Mouse (Mus musculus) E14TG2a.4 (cell line): ENCODE results near the gene Gm47985.

ENCODE experiments used
- H3K27me3 ChIP-seq: 2 replicates; pipeline ENCODE4 v1.6.1; 2014; ENCODE audit warnings: low read length, control low read depth; ENCODE audit not compliant: insufficient read depth
- H3K36me3 ChIP-seq: 2 replicates; pipeline ENCODE4 v1.6.1; 2014; ENCODE audit warnings: low read length, control low read depth; ENCODE audit not compliant: insufficient read depth
- H3K4me1 ChIP-seq: replicated peaks from 2 replicates; pipeline ENCODE4 v1.6.1; 2014; ENCODE audit warnings: low read depth, low read length, control low read depth
- H3K4me3 ChIP-seq: replicated peaks from 2 replicates; pipeline ENCODE4 v1.5.1; 2014; ENCODE audit warnings: mild to moderate bottlenecking, low read length
- H3K9me3 ChIP-seq: 2 replicates; pipeline ENCODE4 v1.6.1; 2014; ENCODE audit warnings: low read length, control low read depth
- CTCF ChIP-seq: conservative IDR thresholded peaks from 2 replicates; pipeline ENCODE4 v1.5.1; 2014; ENCODE audit warnings: low read length
- NANOG ChIP-seq: IDR thresholded peaks from 2 replicates; pipeline ENCODE4 v1.6.1; 2014; ENCODE audit warnings: borderline replicate concordance, low read length, mixed read lengths
- POU5F1 ChIP-seq: IDR thresholded peaks from 2 replicates; pipeline ENCODE4 v1.6.1; 2014; ENCODE audit warnings: low read length, borderline replicate concordance

Gm47985 gene

GRCm38 (mm10) chr1:151156129-151156528 lies 26.2 kb upstream of the Gm47985 start:
- Histone ChIP-seq H3K36me3 (no peaks in the 10 kb centered on the region), H3K4me1 (no peaks in the 10 kb centered on the region), H3K9me3 (no peaks in the 10 kb centered on the region), H3K27me3 (no peaks in the 10 kb centered on the region), H3K4me3 (no peak overlapping the region)
- TF ChIP-seq POU5F1 (no peak), NANOG (no peak), CTCF (no peak)

DNA sequence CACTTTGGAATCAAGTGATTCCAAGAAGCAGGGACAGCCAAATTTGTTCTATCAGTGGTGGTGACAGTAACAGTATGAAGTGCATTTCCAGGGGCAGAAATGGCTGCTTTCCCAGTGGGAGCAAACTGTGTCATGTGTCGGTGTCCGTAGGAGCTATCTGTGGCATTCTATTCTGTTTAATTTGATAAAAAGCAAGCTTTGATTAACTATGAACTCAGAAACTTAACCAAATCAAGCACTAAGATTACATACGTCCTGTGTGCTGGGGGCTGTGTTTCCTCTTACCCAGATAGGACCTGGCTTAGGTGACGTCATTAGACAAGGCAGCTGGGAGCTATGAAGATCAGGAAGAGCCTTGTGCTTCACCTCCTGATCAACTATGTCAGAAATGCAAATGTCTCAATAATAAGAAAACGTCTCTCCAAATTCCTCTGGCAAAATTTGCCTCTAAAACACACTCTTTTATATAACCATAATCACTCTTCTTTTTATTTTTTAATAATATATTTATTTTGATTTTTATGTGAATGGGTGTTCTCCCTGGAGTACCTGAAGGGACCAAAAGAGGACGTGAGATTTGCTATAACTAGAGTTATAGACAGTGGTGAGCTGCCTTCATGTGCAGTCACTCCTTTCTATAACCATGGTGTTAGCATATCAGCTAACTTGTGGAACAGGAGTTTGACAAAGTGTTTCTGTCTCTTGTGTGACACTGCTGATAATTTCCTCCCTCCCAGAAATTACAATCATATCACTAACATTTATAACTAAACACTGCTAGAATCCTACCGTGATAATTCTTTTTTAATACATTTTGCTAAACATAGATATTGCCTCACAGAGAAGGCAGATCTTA lies 25.3 kb upstream of the Gm47985 start:
- TF ChIP-seq CTCF (no peak), POU5F1 (no peak), NANOG (no peak)
- Histone ChIP-seq H3K9me3 (no peaks in the 10 kb centered on the region), H3K36me3 (no peaks in the 10 kb centered on the region), H3K4me1 (no peaks in the 10 kb centered on the region), H3K27me3 (no peaks in the 10 kb centered on the region), H3K4me3 (no peak overlapping the region)

DNA sequence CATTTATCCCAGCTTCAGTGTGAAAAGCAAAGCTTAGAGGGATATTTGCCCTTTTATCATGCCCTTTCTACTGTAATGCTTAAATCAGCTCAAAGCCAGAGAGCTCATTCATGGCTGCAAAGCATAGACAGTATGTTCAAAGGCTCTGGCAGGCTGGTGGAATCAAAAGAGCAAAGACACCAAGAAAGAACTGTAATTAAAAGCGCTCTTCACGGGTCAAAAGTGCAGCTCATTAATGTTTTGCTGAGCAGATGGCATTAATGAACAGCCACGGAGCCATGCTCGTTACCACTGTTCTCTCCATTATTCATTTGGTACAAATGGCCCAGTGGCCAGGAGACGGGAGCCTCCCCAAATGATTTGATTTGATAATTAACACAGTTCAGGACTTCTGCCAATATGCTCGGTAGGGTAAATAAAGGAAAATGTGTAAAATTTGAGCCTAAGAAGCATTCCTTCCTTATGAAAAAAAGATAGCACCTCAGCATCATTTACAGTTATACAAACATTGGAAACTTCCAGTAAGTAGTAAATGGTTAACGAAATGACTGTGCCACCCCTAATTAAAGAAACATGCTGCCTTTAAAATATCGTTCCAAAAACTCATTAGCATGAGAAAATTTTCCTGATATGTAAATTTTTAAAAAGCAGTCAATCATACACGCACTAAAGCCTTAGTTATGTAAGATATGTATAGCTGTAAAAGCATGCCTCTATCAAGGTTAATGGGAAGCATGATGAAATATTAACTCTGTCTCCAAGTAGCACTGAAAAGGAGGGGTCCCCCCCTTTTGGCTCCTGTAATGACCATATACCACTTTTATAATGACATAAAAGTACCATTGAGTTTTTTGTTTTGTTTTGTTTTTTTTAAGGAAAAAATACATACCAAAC lies 24.1 kb upstream of the Gm47985 start:
- Histone ChIP-seq H3K9me3 (no peaks in the 10 kb centered on the region), H3K4me1 (no peaks in the 10 kb centered on the region), H3K27me3 (no peaks in the 10 kb centered on the region), H3K36me3 (no peaks in the 10 kb centered on the region), H3K4me3 (no peak overlapping the region)
- TF ChIP-seq CTCF, result no peak
- no peak for TF ChIP-seq POU5F1
- TF ChIP-seq NANOG, result no peak

DNA sequence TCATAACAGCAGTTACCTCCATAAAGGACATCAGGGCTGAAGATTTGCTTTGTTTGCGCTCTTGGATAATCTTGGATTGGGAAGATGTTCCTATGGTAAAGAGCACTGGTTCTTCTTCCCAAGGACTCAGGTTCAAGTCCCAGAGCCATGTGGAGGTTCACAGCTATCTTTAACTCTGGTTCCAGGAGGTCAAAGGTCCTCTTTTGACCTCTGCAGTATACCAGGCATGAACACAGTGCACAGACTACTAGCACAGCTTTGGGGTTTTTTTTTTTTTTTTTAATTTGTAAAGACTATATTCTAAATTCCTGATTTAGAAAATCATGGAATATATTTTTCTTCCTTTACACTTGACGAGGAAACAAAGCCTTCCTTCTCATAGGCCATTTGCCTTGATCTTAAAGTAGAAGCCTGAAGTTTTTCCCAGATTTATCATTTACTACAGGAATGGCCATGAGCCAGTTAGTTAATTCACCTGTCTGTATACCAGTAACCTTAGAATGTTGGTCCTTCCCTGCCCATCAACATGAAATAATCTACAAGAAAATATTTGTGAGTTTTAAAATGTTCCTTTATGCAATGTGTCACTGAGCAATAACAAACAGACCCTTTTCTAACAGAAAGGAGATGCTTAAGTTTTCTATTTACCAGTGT lies 23.4 kb upstream of the Gm47985 start:
- no peaks in the 10 kb centered on the region for H3K36me3 ChIP-seq
- no peak overlapping the region for H3K4me3 ChIP-seq
- H3K4me1 ChIP-seq, result no peaks in the 10 kb centered on the region
- H3K9me3 ChIP-seq, result no peaks in the 10 kb centered on the region
- no peaks in the 10 kb centered on the region for H3K27me3 ChIP-seq
- TF ChIP-seq POU5F1 (no peak), CTCF (no peak), NANOG (no peak)

GRCm38 (mm10) chr1:151166031-151166430 lies 16.3 kb upstream of the Gm47985 start:
- Histone ChIP-seq H3K4me1 (peaks cover 5% of the 10 kb centered on the region; the same call in 1 of the 2 replicates), H3K4me3 (no peak overlapping the region), H3K27me3 (no peaks in the 10 kb centered on the region), H3K36me3 (no peaks in the 10 kb centered on the region), H3K9me3 (no peaks in the 10 kb centered on the region)
- TF ChIP-seq NANOG, result no peak
- no peak for TF ChIP-seq POU5F1
- no peak for TF ChIP-seq CTCF

GRCm38 (mm10) chr1:151167297-151168047 lies 14.9 kb upstream of the Gm47985 start:
- H3K9me3 ChIP-seq, result no peaks in the 10 kb centered on the region
- H3K27me3 ChIP-seq, result no peaks in the 10 kb centered on the region
- no peak overlapping the region for H3K4me3 ChIP-seq
- no peaks in the 10 kb centered on the region for H3K36me3 ChIP-seq
- peaks cover 5% of the 10 kb centered on the region; the same call in 1 of the 2 replicates for H3K4me1 ChIP-seq
- TF ChIP-seq CTCF (no peak), NANOG (no peak), POU5F1 (no peak)

GRCm38 (mm10) chr1:151168637-151169036 lies 13.7 kb upstream of the Gm47985 start:
- no peak overlapping the region for H3K4me3 ChIP-seq
- peaks cover 5% of the 10 kb centered on the region; the same call in 1 of the 2 replicates for H3K4me1 ChIP-seq
- H3K36me3 ChIP-seq, result no peaks in the 10 kb centered on the region
- no peaks in the 10 kb centered on the region for H3K27me3 ChIP-seq
- H3K9me3 ChIP-seq, result no peaks in the 10 kb centered on the region
- TF ChIP-seq NANOG (no peak), POU5F1 (no peak), CTCF (no peak)
